Mouse (Mus musculus) stomach, postnatal 0 days (tissue): ENCODE data around the gene Dbi. TPM values are rescaled to one million over a fixed set of nuclear protein-coding genes. Genes with fewer than 3 reads are reported as not detected.

Experiments
- ATAC-seq: fragments of 200-750 bp; cut with Nextera tagmentation; 2 replicates; pipeline ENCODE4 v1.8.0; 2017; ENCODE audit not compliant: low FRiP score, low TSS enrichment
- DNase-seq: peaks from one replicate; pipeline ENCODE4 v3.0.0-alpha.2; 2016; ENCODE audit warnings: low spot score
- H3K27ac ChIP-seq: fragments of 300-500 bp; sonication (generic); replicated peaks from 2 replicates; pipeline ENCODE4 v1.5.1; 2014; ENCODE audit warnings: mild to moderate bottlenecking, control low read depth
- H3K27me3 ChIP-seq: fragments of 300-500 bp; sonication (generic); 2 replicates; pipeline ENCODE4 v1.6.1; 2014; ENCODE audit warnings: low read length; ENCODE audit not compliant: control insufficient read depth, insufficient read depth
- H3K36me3 ChIP-seq: fragments of 300-500 bp; sonication (generic); 2 replicates; pipeline ENCODE4 v1.6.1; 2014; ENCODE audit warnings: low read length, mixed read lengths; ENCODE audit not compliant: control insufficient read depth, insufficient read depth
- H3K4me1 ChIP-seq: fragments of 300-500 bp; sonication (generic); replicated peaks from 2 replicates; pipeline ENCODE4 v1.6.1; 2014; ENCODE audit warnings: antibody characterized with exemption; ENCODE audit not compliant: control insufficient read depth, insufficient read depth
- H3K4me2 ChIP-seq: fragments of 300-500 bp; sonication (generic); replicated peaks from 2 replicates; pipeline ENCODE4 v1.6.1; 2014; ENCODE audit warnings: low read depth, mild to moderate bottlenecking, control low read depth, moderate library complexity
- H3K4me3 ChIP-seq: fragments of 300-500 bp; sonication (generic); 2 replicates; pipeline ENCODE4 v1.5.1; 2014; ENCODE audit warnings: low read depth, low read length, control low read depth
- H3K9ac ChIP-seq: fragments of 300-500 bp; sonication (generic); 2 replicates; pipeline ENCODE4 v1.6.1; 2014; ENCODE audit warnings: mild to moderate bottlenecking, low read length, control low read depth, mixed read lengths
- H3K9me3 ChIP-seq: fragments of 300-500 bp; sonication (generic); 2 replicates; pipeline ENCODE4 v1.6.1; 2016; ENCODE audit warnings: low read length; ENCODE audit not compliant: control insufficient read depth
- CTCF ChIP-seq: IDR thresholded peaks from 2 replicates; pipeline ENCODE4 v1.5.1; 2016; ENCODE audit warnings: antibody characterized with exemption, low read depth, mild to moderate bottlenecking, moderate library complexity
- EP300 ChIP-seq: optimal IDR thresholded peaks from 2 replicates; pipeline ENCODE3; 2016; ENCODE audit warnings: antibody characterized with exemption
- WGBS: fragments of 180-500 bp; shearing (Covaris S2); extraction: QIAGEN DNeasy Blood & Tissue Kit; methylation state at CpG from one replicate; pipeline ENCODE4 v1.1.7; 2014; 5-methylcytosine and 5-hydroxymethylcytosine counted together
- polyA plus RNA-seq: library from polyadenylated mRNA; unstranded; fragments of >200 nt; fragmentation: Nextera tagmentation; extraction: Ambion mirVana; gene quantifications from 2 replicates; pipeline ENCODE4 v1.2.1, GENCODE M21; 2015

Dbi gene
- 1,663 and 1,741 TPM in 2 replicates for polyA plus RNA-seq

DNA sequence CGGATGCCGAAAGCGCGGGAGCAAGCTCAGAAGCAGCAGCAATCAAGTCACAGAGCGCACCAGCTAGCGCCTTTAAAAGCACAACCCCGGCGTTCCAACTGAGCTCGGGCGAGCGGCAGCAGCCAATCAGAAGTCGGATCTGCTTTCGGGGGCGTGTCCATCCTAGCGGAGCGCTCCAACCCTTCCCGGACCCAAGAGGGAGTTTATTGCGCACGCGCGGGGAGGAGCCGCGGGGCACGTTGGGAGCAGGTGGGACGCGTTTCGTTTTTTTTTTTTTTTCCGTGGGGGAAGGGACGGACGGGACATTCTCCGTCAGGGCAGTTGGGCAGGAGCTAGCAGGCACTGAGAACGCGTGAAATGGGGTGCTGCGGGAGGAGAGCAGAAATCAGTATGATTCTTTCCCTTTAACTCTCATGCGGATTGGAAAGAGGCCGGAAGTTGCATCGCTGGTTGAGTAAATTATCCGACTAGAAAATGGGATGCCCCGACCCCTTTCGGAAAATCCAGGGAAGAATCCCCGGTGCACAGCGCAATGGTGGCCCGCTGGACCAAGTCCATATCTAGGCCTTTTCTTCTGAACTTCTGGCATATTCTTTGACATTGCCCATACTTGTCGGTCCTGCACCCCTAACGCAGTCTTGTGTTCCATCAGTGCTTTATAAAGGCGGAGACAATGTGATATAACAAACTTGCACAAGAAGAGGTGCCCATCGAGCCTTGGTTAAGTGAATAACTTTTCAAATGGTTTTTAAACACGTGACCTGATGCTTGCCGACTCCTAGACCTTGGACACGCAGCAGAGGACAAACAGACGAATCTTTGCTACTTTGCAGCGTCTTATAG, at the start of gene Dbi, which contains the start of gene 3110009E18Rik:
TSS of gene Dbi (minus strand) at position 110 of the 843 bp plus-strand sequence.
TSS of gene 3110009E18Rik (plus strand) at position 219 of the 843 bp plus-strand sequence.
- Histone ChIP-seq H3K9ac (peak within 1 kb of the TSS; percentile 74), H3K4me2 (peak within 1 kb of the TSS; percentile 75), H3K4me1 (peaks cover 5% of the 10 kb centered on the region; the same call in 1 of the 2 replicates), H3K4me3 (peak within 1 kb of the TSS; percentile 53), H3K27ac (peak within 1 kb of the TSS; percentile 96), H3K36me3 (no peaks in the 10 kb centered on the region; the same call in 1 of the 2 replicates), H3K9me3 (no peaks in the 10 kb centered on the region), H3K27me3 (no peaks in the 10 kb centered on the region)
- peak; percentile 94 for ATAC-seq
- peak; percentile 98 for DNase-seq
- TF ChIP-seq EP300 (no peak), CTCF (peak; percentile 44)
- WGBS: under 1% methylated on average over 52 of the region's 52 CpGs

DNA sequence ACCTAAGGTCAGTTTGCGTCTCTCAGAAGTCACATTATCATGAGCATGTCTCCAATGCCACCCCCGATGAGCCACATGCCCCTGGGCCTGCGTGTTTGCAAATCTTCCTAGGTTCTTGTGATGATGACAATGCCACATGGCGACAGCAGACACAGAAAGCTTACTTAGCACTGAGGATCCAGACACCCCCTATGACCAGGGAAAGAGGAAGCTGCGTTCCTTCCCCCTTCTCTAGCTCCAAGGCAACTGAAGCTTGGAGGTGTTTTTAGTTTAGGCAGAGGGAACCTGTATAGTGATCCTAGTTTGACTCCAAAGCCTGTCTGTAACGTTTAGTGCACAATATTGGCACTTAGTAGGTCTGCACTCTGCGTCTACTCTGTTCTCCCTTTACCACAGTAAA, 49.4 kb upstream of the Dbi start:
- H3K9ac ChIP-seq: no peak overlapping the region
- no peak for TF ChIP-seq CTCF
- TF ChIP-seq EP300: no peak
- H3K27me3 ChIP-seq: no peaks in the 10 kb centered on the region
- H3K27ac ChIP-seq: no peak overlapping the region
- no peaks in the 10 kb centered on the region for H3K4me1 ChIP-seq
- no peak for ATAC-seq
- no peak for DNase-seq
- H3K36me3 ChIP-seq: no peaks in the 10 kb centered on the region
- no peak overlapping the region for H3K4me2 ChIP-seq
- H3K9me3 ChIP-seq: no peaks in the 10 kb centered on the region
- H3K4me3 ChIP-seq: no peak overlapping the region
- WGBS: 84% methylated on average over 7 of the region's 7 CpGs

DNA sequence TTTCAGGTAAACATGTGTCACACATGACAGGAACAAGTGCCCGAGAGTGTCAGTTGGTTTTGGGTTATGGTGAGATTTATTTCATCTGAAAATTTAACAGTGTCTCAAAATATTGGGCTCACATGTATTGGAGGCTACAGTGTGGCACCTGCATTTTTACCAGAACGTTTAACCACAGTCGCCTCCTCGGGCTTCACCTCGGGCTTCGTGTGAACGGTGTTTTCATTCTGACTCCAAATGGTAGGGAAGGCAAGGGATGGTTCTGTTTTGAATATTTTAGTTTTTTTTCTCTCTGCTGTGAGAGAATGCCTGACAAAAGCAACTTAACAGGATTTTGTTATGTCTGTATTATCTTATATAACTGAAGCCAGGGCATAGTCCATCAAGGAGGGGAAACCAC, 47.8 kb upstream of the Dbi start:
- Histone ChIP-seq H3K27ac (no peak overlapping the region), H3K4me1 (no peaks in the 10 kb centered on the region), H3K9me3 (no peaks in the 10 kb centered on the region), H3K36me3 (no peaks in the 10 kb centered on the region), H3K27me3 (no peaks in the 10 kb centered on the region), H3K9ac (no peak overlapping the region), H3K4me3 (no peak overlapping the region), H3K4me2 (no peak overlapping the region)
- DNase-seq (no peak), ATAC-seq (no peak)
- 72% methylated on average over 7 of the region's 7 CpGs for WGBS
- TF ChIP-seq CTCF (no peak), EP300 (no peak)

DNA sequence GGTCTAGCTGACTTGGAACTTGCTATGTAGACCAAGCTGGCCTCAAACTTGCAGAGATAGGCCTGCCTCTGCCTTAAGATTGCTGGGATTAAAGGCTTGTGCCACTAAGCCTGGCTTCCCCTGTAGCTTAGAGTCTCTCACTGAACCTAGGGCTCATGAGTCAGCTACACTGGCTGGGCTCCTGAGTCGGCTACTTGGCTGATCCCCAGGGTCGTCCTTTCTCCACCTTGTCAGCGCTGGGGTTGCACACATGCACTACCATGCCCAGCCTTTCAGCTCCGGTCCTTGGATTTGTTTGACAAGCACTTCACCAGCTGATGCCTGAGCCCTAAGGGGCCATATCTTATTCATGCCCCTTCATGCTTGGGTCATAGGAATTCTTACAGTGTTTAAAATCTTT, 47.1 kb upstream of the Dbi start:
- DNase-seq (no peak), ATAC-seq (no peak)
- H3K27me3 ChIP-seq: no peaks in the 10 kb centered on the region
- H3K4me1 ChIP-seq: no peaks in the 10 kb centered on the region
- no peak overlapping the region for H3K9ac ChIP-seq
- H3K27ac ChIP-seq: no peak overlapping the region
- no peaks in the 10 kb centered on the region for H3K36me3 ChIP-seq
- H3K9me3 ChIP-seq: no peaks in the 10 kb centered on the region
- no peak overlapping the region for H3K4me3 ChIP-seq
- WGBS: 42% methylated on average over 4 of the region's 4 CpGs
- no peak overlapping the region for H3K4me2 ChIP-seq
- TF ChIP-seq EP300: no peak
- no peak for TF ChIP-seq CTCF

DNA sequence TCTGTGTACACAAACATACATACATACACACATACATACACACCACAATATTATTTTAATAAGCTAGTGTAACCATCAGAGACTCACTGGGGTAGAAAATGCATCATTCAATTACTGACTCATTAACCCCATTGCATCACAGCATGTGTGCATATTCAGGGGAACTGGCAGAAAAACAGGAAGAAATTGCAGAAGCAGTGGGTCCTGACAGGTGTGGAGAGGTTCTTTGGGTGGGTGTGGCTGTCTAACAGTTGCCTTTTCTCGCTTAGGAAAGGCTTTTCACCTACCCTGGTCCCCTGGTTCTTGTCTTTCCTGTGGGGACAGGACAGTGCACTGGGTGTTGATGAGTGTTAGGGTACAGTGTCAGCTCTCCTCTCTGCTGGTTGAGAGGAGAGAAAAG, 41.7 kb upstream of the Dbi start:
- Histone ChIP-seq H3K27me3 (no peaks in the 10 kb centered on the region), H3K36me3 (no peaks in the 10 kb centered on the region), H3K27ac (no peak overlapping the region), H3K9ac (no peak overlapping the region), H3K9me3 (no peaks in the 10 kb centered on the region), H3K4me2 (no peak overlapping the region), H3K4me1 (no peaks in the 10 kb centered on the region), H3K4me3 (no peak overlapping the region)
- DNase-seq (no peak), ATAC-seq (peak; percentile 9; the same call in 1 of the 2 replicates)
- 63% methylated on average over 1 of the region's 1 CpGs for WGBS
- TF ChIP-seq EP300 (no peak), CTCF (no peak)

GRCm38 (mm10) chr1:120161502-120161901, 40.6 kb upstream of the Dbi start:
- Histone ChIP-seq H3K9me3 (no peaks in the 10 kb centered on the region), H3K27me3 (no peaks in the 10 kb centered on the region), H3K9ac (no peak overlapping the region), H3K4me2 (no peak overlapping the region), H3K4me1 (no peaks in the 10 kb centered on the region), H3K4me3 (no peak overlapping the region), H3K36me3 (no peaks in the 10 kb centered on the region), H3K27ac (no peak overlapping the region)
- DNase-seq: no peak
- TF ChIP-seq CTCF (no peak), EP300 (no peak)
- 83% methylated on average over 5 of the region's 5 CpGs for WGBS
- peak; percentile 80 for ATAC-seq
